Mouse (Mus musculus): ENCODE measurements around the gene Xab2.

GRCm38 (mm10) chr8:3648268-3648667 lies 27.2 kb upstream of the Xab2 start:
- TF ChIP-seq CTCF (IDR thresholded peaks at IDR 0.05; ENCODE audit: borderline replicate concordance, insufficient read depth, low read depth, low read length) (no peak), POLR2A (IDR thresholded peaks at IDR 0.05; ENCODE audit: borderline replicate concordance, insufficient read depth, low read length) (no peak)
